Mouse (Mus musculus) hindbrain, embryonic 16.5 days (tissue): ENCODE data around the gene Aldh1a7. TPM values are rescaled to one million over a fixed set of nuclear protein-coding genes. Genes with fewer than 3 reads are reported as not detected.

Experiments used
- ATAC-seq: fragments of 200-750 bp; cut with Nextera tagmentation; 2 replicates; pipeline ENCODE4 v1.8.0; 2017; ENCODE audit warnings: moderate TSS enrichment, moderate library complexity
- H3K27ac ChIP-seq: fragments of 300-500 bp; sonication (generic); 2 replicates; pipeline ENCODE4 v1.5.1; 2014; ENCODE audit warnings: low read depth, mild to moderate bottlenecking, control low read depth, low read length, moderate library complexity
- H3K27me3 ChIP-seq: fragments of 300-500 bp; sonication (generic); replicated peaks from 2 replicates; pipeline ENCODE4 v1.6.1; 2014; ENCODE audit warnings: low read length; ENCODE audit not compliant: control insufficient read depth, insufficient read depth
- H3K36me3 ChIP-seq: fragments of 300-500 bp; sonication (generic); 2 replicates; pipeline ENCODE4 v1.6.1; 2014; ENCODE audit warnings: mild to moderate bottlenecking, low read length, moderate library complexity, mixed read lengths; ENCODE audit not compliant: control insufficient read depth, insufficient read depth
- H3K4me1 ChIP-seq: fragments of 300-500 bp; sonication (generic); 2 replicates; pipeline ENCODE4 v1.6.1; 2014; ENCODE audit warnings: low read depth, low read length; ENCODE audit not compliant: control insufficient read depth, insufficient read depth
- H3K4me2 ChIP-seq: fragments of 300-500 bp; sonication (generic); 2 replicates; pipeline ENCODE4 v1.6.1; 2014; ENCODE audit warnings: mild to moderate bottlenecking, low read length, control low read depth, moderate library complexity
- H3K4me3 ChIP-seq: fragments of 300-500 bp; sonication (generic); 2 replicates; pipeline ENCODE4 v1.5.1; 2014; ENCODE audit warnings: mild to moderate bottlenecking, low read length, control low read depth, moderate library complexity
- H3K9ac ChIP-seq: fragments of 300-500 bp; sonication (generic); 2 replicates; pipeline ENCODE4 v1.6.1; 2014; ENCODE audit warnings: low read depth, mild to moderate bottlenecking, control low read depth, low read length, moderate library complexity
- H3K9me3 ChIP-seq: fragments of 300-500 bp; sonication (generic); 2 replicates; pipeline ENCODE4 v1.6.1; 2014; ENCODE audit warnings: mild to moderate bottlenecking, low read length, moderate library complexity; ENCODE audit not compliant: control insufficient read depth
- WGBS: fragments of 180-500 bp; shearing (Covaris S2); extraction: QIAGEN DNeasy Blood & Tissue Kit; methylation state at CpG from one replicate; pipeline ENCODE4 v1.1.7; 2014; 5-methylcytosine and 5-hydroxymethylcytosine counted together
- polyA plus RNA-seq: library from polyadenylated mRNA; unstranded; fragments of >200 nt; fragmentation: Nextera tagmentation; extraction: Ambion mirVana; gene quantifications from 2 replicates; pipeline ENCODE4 v1.2.1, GENCODE M21; 2015

Gene Aldh1a7
- 1.7 and 2.2 TPM in 2 replicates for polyA plus RNA-seq

DNA sequence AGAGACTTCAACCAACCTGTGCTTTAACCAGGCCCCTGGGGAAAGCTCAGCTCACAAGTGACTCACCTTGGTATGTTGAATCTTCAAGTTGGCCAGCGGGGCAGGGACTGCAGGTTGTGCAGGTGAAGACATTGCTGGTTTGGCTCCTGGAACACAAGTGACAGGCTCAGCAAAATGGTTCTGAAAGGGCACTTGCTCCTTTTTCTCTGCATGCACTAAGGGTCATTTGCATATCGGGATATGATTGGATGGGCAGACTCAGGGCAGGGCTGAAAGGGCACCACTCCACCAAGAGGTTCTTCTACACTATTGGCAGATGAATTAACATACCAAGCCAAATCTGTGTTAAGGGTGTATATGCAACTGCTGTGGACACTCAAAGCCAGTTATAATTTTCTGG lies at the start of gene Aldh1a7:
TSS of gene Aldh1a7 (minus strand) at position 182 of the 400 bp plus-strand sequence.
- no peaks in the 10 kb centered on the region for H3K4me1 ChIP-seq
- H3K4me2 ChIP-seq, result no peak within 1 kb of the TSS
- no peaks in the 10 kb centered on the region for H3K9me3 ChIP-seq
- WGBS, result 84% methylated on average over 2 of the region's 2 CpGs
- H3K9ac ChIP-seq, result no peak within 1 kb of the TSS
- H3K27ac ChIP-seq, result no peak within 1 kb of the TSS
- H3K36me3 ChIP-seq, result no peaks in the 10 kb centered on the region
- no peak for ATAC-seq
- no peak within 1 kb of the TSS for H3K4me3 ChIP-seq
- no peaks in the 10 kb centered on the region for H3K27me3 ChIP-seq

DNA sequence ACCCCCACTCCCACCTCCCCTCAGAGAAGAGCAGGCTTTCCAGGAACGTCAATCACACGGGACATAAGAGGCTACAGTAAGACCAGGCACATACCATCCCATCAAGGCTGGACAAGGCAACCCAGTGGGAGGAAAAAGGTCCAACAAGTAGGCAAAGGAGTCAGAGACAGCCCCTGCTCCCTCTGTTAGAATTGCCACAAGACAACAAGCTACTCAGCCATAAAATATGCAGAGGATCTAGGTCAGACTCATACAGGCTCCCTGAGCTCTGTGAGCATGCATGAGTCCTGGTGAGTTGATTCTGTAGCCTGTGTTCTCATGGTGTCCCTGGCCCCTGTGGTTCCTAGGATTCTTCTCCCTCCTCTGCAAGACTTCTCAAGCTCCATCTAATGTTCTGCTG lies 48.3 kb upstream of the Aldh1a7 start:
- Histone ChIP-seq H3K4me2 (no peak overlapping the region), H3K27ac (no peak overlapping the region), H3K36me3 (no peaks in the 10 kb centered on the region), H3K4me3 (no peak overlapping the region), H3K4me1 (no peaks in the 10 kb centered on the region), H3K27me3 (no peaks in the 10 kb centered on the region), H3K9ac (no peak overlapping the region), H3K9me3 (no peaks in the 10 kb centered on the region)
- ATAC-seq, result no peak
- 84% methylated on average over 2 of the region's 2 CpGs for WGBS

DNA sequence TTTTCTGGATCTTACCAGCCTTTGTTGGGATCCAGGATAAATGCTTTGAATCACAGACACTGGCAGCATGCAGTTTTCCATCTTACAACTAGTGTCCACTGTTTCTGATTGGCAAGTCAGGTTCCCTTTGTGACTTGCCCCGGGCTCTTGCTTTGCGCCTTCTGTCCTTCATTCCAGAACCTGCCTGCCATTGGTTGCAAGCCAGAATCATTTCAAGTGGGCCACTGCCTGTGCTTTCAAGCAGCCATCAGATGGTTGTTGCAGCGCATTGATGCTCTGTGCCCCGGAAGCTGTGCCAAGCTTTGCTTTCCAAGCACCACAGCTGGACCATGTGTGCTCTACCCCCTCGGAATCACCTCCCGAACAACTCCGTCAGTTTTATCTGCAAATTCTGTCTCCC lies 46.6 kb upstream of the Aldh1a7 start:
- no peak overlapping the region for H3K4me3 ChIP-seq
- no peaks in the 10 kb centered on the region for H3K27me3 ChIP-seq
- ATAC-seq, result no peak
- H3K9ac ChIP-seq, result no peak overlapping the region
- WGBS, result 83% methylated on average over 7 of the region's 7 CpGs
- H3K27ac ChIP-seq, result no peak overlapping the region
- H3K9me3 ChIP-seq, result no peaks in the 10 kb centered on the region
- no peaks in the 10 kb centered on the region for H3K4me1 ChIP-seq
- H3K36me3 ChIP-seq, result no peaks in the 10 kb centered on the region
- H3K4me2 ChIP-seq, result no peak overlapping the region

DNA sequence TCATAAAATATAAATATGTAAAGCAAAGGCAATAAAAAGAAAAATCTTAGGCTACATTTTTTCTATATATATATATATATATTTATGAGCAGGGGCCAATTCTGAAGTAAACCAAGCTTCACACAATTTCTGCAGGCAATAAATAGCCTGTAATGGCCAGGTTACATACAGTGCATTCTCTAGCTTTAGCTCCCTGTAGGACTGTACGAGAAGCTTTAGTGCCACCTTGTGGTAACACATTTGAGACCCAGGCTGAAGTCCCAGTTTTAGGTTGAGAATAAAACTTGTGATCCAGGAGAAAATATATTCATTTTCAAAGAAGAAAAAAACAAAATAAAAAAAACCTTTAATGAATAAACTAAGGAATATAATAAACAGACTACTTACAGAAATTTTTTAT lies 36.9 kb upstream of the Aldh1a7 start:
- H3K9ac ChIP-seq, result no peak overlapping the region
- H3K36me3 ChIP-seq, result no peaks in the 10 kb centered on the region
- H3K4me1 ChIP-seq, result no peaks in the 10 kb centered on the region
- WGBS, result 7% methylated on average over 1 of the region's 1 CpGs
- no peak overlapping the region for H3K4me3 ChIP-seq
- H3K4me2 ChIP-seq, result no peak overlapping the region
- no peaks in the 10 kb centered on the region for H3K9me3 ChIP-seq
- no peaks in the 10 kb centered on the region for H3K27me3 ChIP-seq
- peak; percentile 80 for ATAC-seq
- no peak overlapping the region for H3K27ac ChIP-seq

DNA sequence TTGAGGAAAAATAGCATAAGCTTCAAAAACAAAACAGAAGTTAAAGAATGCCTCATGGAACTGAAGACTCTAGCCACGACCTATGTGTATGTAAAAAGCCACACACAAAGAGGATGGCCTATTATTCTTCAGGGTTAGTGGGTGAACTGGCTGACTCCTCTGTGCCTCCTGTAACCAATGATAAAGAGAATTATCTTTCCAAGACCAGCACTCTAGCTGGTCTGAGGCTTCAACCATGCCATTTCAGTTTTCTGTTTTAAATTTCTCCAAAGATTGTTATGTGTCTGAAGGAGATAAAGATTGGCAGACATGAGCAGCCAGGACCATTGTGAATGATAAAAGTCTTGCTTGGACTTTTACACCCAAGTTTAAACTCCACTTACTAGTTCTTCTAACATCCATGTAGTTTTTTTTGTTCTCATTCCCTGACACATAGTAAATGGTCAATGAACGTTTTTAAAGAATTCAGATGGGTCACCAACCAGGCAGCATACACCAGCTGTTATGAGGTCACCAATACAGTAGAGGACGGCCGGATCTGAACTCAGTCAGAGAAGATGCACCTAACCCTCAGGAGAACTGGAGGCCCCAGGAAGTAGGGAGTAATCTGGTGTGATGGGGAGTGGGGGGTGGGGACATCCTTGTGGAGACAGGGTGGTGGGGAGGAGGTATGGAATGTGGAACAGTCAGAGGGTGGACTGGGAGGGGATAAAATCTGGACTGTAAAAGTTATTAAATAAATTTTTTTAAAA lies 34.5 kb upstream of the Aldh1a7 start:
- no peaks in the 10 kb centered on the region for H3K27me3 ChIP-seq
- ATAC-seq, result no peak
- H3K4me1 ChIP-seq, result no peaks in the 10 kb centered on the region
- H3K9me3 ChIP-seq, result no peaks in the 10 kb centered on the region
- no peak overlapping the region for H3K27ac ChIP-seq
- H3K36me3 ChIP-seq, result no peaks in the 10 kb centered on the region
- H3K4me2 ChIP-seq, result no peak overlapping the region
- 70% methylated on average over 4 of the region's 4 CpGs for WGBS
- H3K4me3 ChIP-seq, result no peak overlapping the region
- no peak overlapping the region for H3K9ac ChIP-seq

DNA sequence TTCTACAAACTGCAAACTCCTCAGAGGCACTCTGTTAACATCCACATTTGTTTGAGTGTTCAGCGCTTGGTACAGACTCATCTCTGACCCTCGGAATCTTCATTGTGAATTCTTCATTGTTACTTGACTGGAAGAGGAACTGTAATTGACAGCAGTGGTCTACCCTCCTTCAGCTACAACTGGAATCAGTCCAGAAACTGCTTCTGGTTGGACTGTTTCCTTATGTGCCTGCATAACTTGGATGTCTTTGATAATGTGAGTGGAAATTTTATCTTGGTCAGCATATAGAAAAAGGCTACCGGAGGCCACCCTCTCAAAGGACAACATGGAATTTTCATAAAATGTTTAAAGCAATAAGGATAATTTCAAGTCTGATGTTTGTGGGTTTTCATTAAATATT lies 33.8 kb upstream of the Aldh1a7 start:
- 49% methylated on average over 3 of the region's 3 CpGs for WGBS
- no peaks in the 10 kb centered on the region for H3K4me1 ChIP-seq
- ATAC-seq, result no peak

DNA sequence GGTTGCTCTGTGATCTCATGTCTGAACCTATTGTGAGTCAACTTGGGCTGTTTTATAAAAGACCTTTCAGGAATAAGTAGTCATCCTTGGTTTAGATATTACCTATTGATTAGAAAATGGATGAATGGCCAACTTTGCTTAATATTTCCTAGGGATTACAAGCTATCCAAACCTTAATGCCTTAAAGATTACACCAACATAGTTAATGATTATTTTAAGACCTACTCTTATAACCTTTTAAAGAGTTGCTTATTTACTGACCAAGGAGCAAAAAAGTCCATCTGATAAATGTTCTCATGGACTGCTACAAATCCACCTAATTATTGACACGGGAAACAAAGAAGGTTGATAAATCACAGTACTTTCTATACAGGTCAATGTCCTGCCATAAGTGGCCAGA lies 17.3 kb upstream of the Aldh1a7 start:
- Histone ChIP-seq H3K36me3 (no peaks in the 10 kb centered on the region), H3K4me2 (no peak overlapping the region), H3K9ac (no peak overlapping the region), H3K27ac (no peak overlapping the region), H3K4me1 (no peaks in the 10 kb centered on the region), H3K9me3 (no peaks in the 10 kb centered on the region), H3K27me3 (no peaks in the 10 kb centered on the region), H3K4me3 (no peak overlapping the region)
- no peak for ATAC-seq
- 90% methylated on average over 1 of the region's 1 CpGs for whole genome bisulfite sequencing

More for the DNA sequence above, 33.8 kb upstream of the Aldh1a7 start:
- Histone ChIP-seq H3K27ac (no peak overlapping the region), H3K4me2 (no peak overlapping the region), H3K4me3 (no peak overlapping the region), H3K9ac (no peak overlapping the region), H3K27me3 (no peaks in the 10 kb centered on the region), H3K36me3 (no peaks in the 10 kb centered on the region), H3K9me3 (no peaks in the 10 kb centered on the region)

DNA sequence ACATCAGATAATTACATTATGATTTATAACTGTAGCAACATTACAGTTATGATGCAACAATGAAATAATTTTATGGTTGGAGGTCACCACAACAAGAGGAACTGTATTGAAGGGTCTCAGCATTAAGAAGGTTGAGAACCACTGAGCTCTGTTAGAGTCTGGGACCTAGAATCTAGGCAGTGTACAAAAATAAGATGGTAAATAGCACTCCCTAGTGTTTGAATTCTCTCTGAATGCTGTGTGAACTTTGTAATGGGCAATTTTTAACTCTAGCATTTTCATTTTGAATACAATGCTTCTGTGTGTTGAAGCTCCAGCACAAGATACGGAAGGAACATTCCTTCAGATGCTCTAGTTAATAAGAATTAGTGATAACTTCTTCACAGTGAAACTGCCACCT lies 916 bp upstream of the Aldh1a7 start:
- ATAC-seq, result no peak
- Histone ChIP-seq H3K27ac (no peak overlapping the region), H3K9ac (no peak overlapping the region), H3K27me3 (no peaks in the 10 kb centered on the region), H3K4me1 (no peaks in the 10 kb centered on the region), H3K4me3 (no peak overlapping the region), H3K36me3 (no peaks in the 10 kb centered on the region), H3K4me2 (no peak overlapping the region), H3K9me3 (no peaks in the 10 kb centered on the region)
- 94% methylated on average over 1 of the region's 1 CpGs for WGBS

DNA sequence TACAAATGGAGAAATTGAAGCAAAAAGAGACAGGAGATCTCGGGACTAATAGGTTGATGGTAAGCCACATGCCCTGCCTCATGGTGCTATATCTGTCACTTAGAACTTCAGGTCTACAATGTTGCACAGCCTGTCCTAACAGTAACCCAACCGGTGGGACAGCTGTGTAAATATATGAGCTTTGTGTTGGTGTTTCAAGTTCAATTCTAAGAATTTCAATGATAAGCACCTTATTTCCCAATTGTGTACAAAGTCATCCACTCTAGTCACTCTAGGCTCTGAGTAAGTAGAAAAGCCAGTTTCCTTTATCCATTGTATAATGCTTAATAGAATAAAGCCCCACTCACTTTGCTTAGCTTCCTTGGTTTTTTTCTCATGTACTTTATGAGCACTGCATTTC lies 4.4 kb downstream of the Aldh1a7 start:
- no peaks in the 10 kb centered on the region for H3K27me3 ChIP-seq
- H3K9ac ChIP-seq, result no peak overlapping the region
- 80% methylated on average over 2 of the region's 2 CpGs for WGBS
- no peak overlapping the region for H3K4me2 ChIP-seq
- ATAC-seq, result no peak
- H3K9me3 ChIP-seq, result no peaks in the 10 kb centered on the region
- no peaks in the 10 kb centered on the region for H3K36me3 ChIP-seq
- H3K4me1 ChIP-seq, result no peaks in the 10 kb centered on the region
- no peak overlapping the region for H3K27ac ChIP-seq
- H3K4me3 ChIP-seq, result no peak overlapping the region
